Mouse (Mus musculus) MEL (cell line): ENCODE data around the gene Sohlh2.

Experiments used
- EP300 ChIP-seq, 2 experiments: IDR thresholded peaks; 2 replicates each; pipeline ENCODE4 v1.6.1; 2011; ENCODE audit warnings: improper control_type of control experiment in 2 of 2, low read length in 2 of 2, low read depth in 1 of 2, mild to moderate bottlenecking in 1 of 2
- TCF12 ChIP-seq: IDR thresholded peaks from 2 replicates; pipeline ENCODE4 v1.6.1; 2014; ENCODE audit warnings: low read depth, mild to moderate bottlenecking, inconsistent platforms, low read length, improper control_type of control experiment, moderate library complexity

- TF ChIP-seq TCF12 (no peak), EP300 (IDR thresholded peaks at IDR 0.05; ENCODE audit: low read depth in 1 of 2, low read length in 2 of 2) (no peak)
These were observed 25.8 kb downstream of the Sohlh2 start for GRCm38 (mm10) chr3:55207665-55208064.
